Mouse (Mus musculus) adrenal gland, postnatal 4 days (tissue): ENCODE results near the gene Asic4. TPM values are rescaled to one million over a fixed set of nuclear protein-coding genes. Genes with fewer than 3 reads are reported as not detected.

Source experiments
- total RNA-seq, 2 experiments: library from RNA; stranded (reverse); gene quantifications; 2 replicates each; pipeline ENCODE4 v1.2.3; 2021

The Asic4 gene
- total RNA-seq, 2 experiments from 2014 or later: 10.4 to 11.9 TPM

Other genes starting within 250 kb of the Asic4 start
- gene Glb1l, start 239.6 kb upstream of the Asic4 start, total RNA-seq: 10 to 100 TPM; 45.2 to 67.4 TPM
- gene Stk16, start 239.6 kb upstream of the Asic4 start, total RNA-seq: 100 to 1,000 TPM in 1 of 2 experiments, 10 to 100 TPM in 1; 96.8 to 110 TPM
- 10 to 100 TPM; 46.4 to 54.4 TPM for gene Tuba4a, start 230.6 kb upstream of the Asic4 start, total RNA-seq
- not detected for gene A630095N17Rik, start 218.3 kb upstream of the Asic4 start, total RNA-seq
- gene Dnajb2, start 214.0 kb upstream of the Asic4 start, total RNA-seq: 10 to 100 TPM; 40.5 to 42.5 TPM
- 10 to 100 TPM; 79.8 to 81.3 TPM for gene Ptprn, start 185.9 kb upstream of the Asic4 start, total RNA-seq
- 100 to 1,000 TPM; 138 to 152 TPM for gene Resp18, start 172.0 kb upstream of the Asic4 start, total RNA-seq
- 100 to 1,000 TPM; 106 to 113 TPM for gene Dnpep, start 132.4 kb upstream of the Asic4 start, total RNA-seq
- 10 to 100 TPM; 40.5 to 78.8 TPM for gene Des, start 90.1 kb upstream of the Asic4 start, total RNA-seq
- gene Speg, start 75.1 kb upstream of the Asic4 start, total RNA-seq: 10 to 100 TPM; 32.4 to 33.7 TPM
- gene Gmppa, start 14.5 kb upstream of the Asic4 start, total RNA-seq: 10 to 100 TPM; 71.3 to 82.4 TPM
- gene Chpf, start 28.9 kb downstream of the Asic4 start, total RNA-seq: 10 to 100 TPM; 60.3 to 62.6 TPM
- gene Tmem198, start 29.1 kb downstream of the Asic4 start, total RNA-seq: 1 to 10 TPM; 4.0 to 5.0 TPM
- 100 to 1,000 TPM; 241 to 242 TPM for gene Obsl1, start 56.0 kb downstream of the Asic4 start, total RNA-seq
- 10 to 100 TPM; 71.4 to 80.6 TPM for gene Inha, start 56.6 kb downstream of the Asic4 start, total RNA-seq
- 10 to 100 TPM; 38.1 to 38.4 TPM for gene Stk11ip, start 71.1 kb downstream of the Asic4 start, total RNA-seq
- gene Slc4a3, start 95.8 kb downstream of the Asic4 start, total RNA-seq: 100 to 1,000 TPM; 136 to 143 TPM